Mouse (Mus musculus): ENCODE measurements around the gene Kcne2. TPM values are rescaled to one million over a fixed set of nuclear protein-coding genes. Genes with fewer than 3 reads are reported as not detected.

Kcne2 gene
- total and polyA plus RNA-seq, 2 experiments from 2014 or later = 0.58 to 2.0 TPM

DNA sequence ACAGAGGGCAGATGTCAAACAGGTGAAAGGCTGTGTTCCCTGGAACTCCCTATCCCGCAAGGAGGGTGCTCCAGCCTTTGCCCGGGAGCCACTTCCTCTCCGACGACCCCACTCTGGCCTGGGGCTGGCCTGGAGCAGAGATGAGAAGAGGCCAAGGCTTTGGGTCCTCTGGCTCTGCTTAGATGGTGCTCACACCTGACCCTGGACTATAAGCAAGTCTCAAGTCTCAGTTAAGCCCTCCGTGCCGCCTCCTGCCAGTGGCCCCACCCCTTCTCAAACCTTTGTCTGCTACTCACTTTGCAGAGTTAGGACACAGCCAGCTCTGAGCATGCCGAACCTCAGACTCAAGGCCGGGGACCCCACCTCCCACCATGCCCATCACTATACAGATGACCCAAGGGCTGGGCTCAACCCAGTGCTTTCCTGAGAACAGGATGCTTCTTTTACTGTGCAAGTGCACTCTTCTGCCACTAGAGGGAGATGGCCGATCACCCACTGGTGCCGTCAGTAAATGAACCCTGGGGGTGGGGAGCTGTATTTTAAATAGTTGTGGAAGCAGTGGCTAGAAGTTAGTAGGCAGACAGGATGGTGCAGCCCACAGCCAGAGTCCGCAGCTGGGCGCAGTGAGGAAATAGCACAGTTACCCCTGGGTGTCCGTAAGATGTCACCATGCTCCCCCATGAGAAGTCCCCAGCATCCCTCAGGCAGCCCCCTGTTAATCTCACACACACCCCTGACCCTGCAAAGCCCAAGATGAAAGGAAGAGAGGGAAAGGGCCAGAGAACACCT lies 22.0 kb downstream of the Kcne2 start:
- Histone ChIP-seq H3K27me3 (ENCODE audit: insufficient read depth, low read length) (no peaks in the 10 kb centered on the region), H3K9ac (replicated peaks; ENCODE audit: low read length, poor library complexity, severe bottlenecking) (no peak overlapping the region), H3K36me3 (ENCODE audit: insufficient read depth, low read length) (peaks cover 13% of the 10 kb centered on the region), H3K4me3 (ENCODE audit: low read depth, low read length) (no peak overlapping the region), H3K4me2 (ENCODE audit: low read depth, low read length, poor library complexity, severe bottlenecking) (no peak overlapping the region), H3K27ac (ENCODE audit: low read depth, low read length) (no peak overlapping the region), H3K9me3 (ENCODE audit: low read length) (no peaks in the 10 kb centered on the region), H3K4me1 (ENCODE audit: insufficient read depth, low read length) (no peaks in the 10 kb centered on the region)
- ATAC-seq (ENCODE audit: low FRiP score) (peak; percentile 56), DNase-seq (ENCODE audit: low spot score) (peak; percentile 82)
- 49% methylated on average over 13 of the region's 13 CpGs for WGBS
- TF ChIP-seq CTCF (IDR thresholded peaks at IDR 0.05) = peak; percentile 98

DNA sequence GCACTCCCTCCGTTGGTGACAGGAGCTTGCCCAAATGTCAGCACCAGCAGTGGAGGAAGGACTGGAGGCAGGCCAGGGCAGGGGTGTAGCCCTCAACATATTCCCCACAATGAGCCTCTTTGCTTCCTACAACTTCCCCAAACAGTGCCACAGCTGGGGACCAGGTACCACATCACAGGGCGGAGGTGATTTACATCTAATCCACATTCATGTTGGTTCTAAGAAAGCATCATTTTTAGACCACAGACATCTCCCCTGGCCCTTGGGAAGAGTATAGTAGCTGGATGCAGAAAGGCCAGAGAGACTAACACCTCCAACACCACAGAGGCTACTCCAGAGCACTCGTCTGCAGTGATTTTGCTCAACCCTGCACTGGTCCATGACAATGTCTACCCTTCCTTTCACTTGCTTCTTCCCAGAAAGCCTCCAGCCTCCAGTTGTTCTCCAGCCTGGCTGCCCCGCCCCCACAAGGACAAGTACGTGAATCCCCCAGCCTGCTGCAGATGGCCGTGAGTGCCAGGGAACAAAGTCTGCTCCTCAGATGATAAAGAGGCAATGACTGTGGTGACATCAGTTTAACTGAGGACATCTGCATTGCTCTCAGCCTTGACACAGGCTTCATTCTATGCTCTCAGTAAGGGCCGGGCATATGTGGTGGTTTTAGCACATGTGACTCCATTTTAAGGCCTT lies 24.0 kb downstream of the Kcne2 start:
- Histone ChIP-seq H3K27me3 (ENCODE audit: insufficient read depth, low read length) (no peaks in the 10 kb centered on the region), H3K4me3 (ENCODE audit: low read depth, low read length) (no peak overlapping the region), H3K9me3 (ENCODE audit: low read length) (no peaks in the 10 kb centered on the region), H3K36me3 (ENCODE audit: insufficient read depth, low read length) (peaks cover 6% of the 10 kb centered on the region), H3K27ac (ENCODE audit: low read depth, low read length) (no peak overlapping the region), H3K4me1 (ENCODE audit: insufficient read depth, low read length) (no peaks in the 10 kb centered on the region), H3K9ac (replicated peaks; ENCODE audit: low read length, poor library complexity, severe bottlenecking) (no peak overlapping the region), H3K4me2 (ENCODE audit: low read depth, low read length, poor library complexity, severe bottlenecking) (no peak overlapping the region)
- 77% methylated on average over 7 of the region's 7 CpGs for WGBS
- ATAC-seq (ENCODE audit: low FRiP score) = no peak
- TF ChIP-seq CTCF (IDR thresholded peaks at IDR 0.05) = no peak
- no peak for DNase-seq (ENCODE audit: low spot score)

DNA sequence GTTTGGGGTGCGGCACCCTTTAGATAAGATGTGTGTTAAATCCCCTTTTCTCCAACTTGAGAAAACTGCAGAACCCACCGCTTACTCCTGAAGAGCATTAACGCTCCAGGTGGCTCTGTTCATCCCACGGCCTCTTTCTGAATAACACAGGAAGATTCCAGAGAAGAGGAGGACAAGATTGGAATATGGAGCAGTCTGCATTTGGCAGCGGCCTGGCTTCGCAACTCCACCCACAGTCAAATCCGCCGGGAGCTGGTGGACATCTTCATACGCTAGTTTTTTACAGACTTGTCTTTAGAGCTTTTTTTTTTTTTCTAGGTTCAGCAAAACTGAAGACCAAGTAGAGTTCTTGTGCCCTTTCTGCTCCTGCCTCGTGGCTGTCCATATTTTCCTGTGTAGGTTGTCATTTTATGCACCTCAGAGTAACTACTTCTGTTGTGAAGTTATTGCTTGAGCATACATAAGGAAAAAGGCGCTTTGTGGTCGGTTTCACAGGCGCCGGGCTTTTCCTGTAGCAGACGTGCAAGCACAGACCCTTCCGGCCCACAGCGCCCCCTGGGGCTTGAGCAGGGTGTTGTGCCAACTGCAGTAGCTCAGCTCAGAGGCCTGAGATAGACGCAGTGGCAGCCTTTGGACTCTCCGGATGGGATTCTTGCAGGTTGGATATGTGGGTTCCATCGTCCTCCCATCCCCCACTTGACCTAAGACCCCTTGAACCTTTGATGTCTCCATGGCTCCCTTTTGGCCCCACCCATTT lies 27.3 kb downstream of the Kcne2 start:
- Histone ChIP-seq H3K27ac (ENCODE audit: low read depth, low read length) (no peak overlapping the region), H3K9me3 (ENCODE audit: low read length) (no peaks in the 10 kb centered on the region), H3K27me3 (ENCODE audit: insufficient read depth, low read length) (no peaks in the 10 kb centered on the region), H3K4me2 (ENCODE audit: low read depth, low read length, poor library complexity, severe bottlenecking) (no peak overlapping the region), H3K36me3 (ENCODE audit: insufficient read depth, low read length) (no peaks in the 10 kb centered on the region), H3K4me3 (ENCODE audit: low read depth, low read length) (no peak overlapping the region), H3K4me1 (ENCODE audit: insufficient read depth, low read length) (no peaks in the 10 kb centered on the region), H3K9ac (replicated peaks; ENCODE audit: low read length, poor library complexity, severe bottlenecking) (no peak overlapping the region)
- DNase-seq (ENCODE audit: low spot score) (no peak), ATAC-seq (ENCODE audit: low FRiP score) (no peak)
- peak; percentile 38; the same call in 1 of the 2 replicates for TF ChIP-seq CTCF (IDR thresholded peaks at IDR 0.05)
- 64% methylated on average over 20 of the region's 20 CpGs for WGBS

GRCm38 (mm10) chr16:92320361-92320760 lies 28.2 kb downstream of the Kcne2 start:
- no peaks in the 10 kb centered on the region for H3K4me1 ChIP-seq (ENCODE audit: insufficient read depth, low read length)
- H3K27me3 ChIP-seq (ENCODE audit: insufficient read depth, low read length) = no peaks in the 10 kb centered on the region
- H3K36me3 ChIP-seq (ENCODE audit: insufficient read depth, low read length) = no peaks in the 10 kb centered on the region
- no peaks in the 10 kb centered on the region for H3K9me3 ChIP-seq (ENCODE audit: low read length)
- H3K4me2 ChIP-seq (ENCODE audit: low read depth, low read length, poor library complexity, severe bottlenecking) = no peak overlapping the region
- no peak overlapping the region for H3K27ac ChIP-seq (ENCODE audit: low read depth, low read length)
- DNase-seq (ENCODE audit: low spot score) = no peak
- ATAC-seq (ENCODE audit: low FRiP score) = no peak
- WGBS = 82% methylated on average over 3 of the region's 3 CpGs
- no peak for TF ChIP-seq CTCF (IDR thresholded peaks at IDR 0.05)
- H3K9ac ChIP-seq (replicated peaks; ENCODE audit: low read length, poor library complexity, severe bottlenecking) = no peak overlapping the region
- no peak overlapping the region for H3K4me3 ChIP-seq (ENCODE audit: low read depth, low read length)

DNA sequence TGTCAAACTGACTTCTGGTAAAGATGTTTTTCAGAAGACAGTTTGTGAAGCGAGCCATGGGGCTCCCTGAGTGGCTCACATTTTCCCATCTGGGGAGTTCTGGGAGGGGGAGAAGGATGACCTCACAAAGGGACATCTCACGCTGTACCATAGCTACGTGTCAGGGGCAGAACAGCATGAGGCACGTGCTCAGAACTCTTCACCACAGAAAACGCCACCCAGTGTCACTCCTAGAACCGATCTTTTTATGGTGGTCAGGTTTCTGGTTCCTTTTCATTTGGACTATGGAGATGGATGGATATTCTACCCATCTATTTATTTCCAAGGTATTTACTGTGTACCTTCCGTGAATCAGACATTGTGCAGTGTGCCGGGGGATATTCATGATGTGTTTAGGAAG lies 29.2 kb downstream of the Kcne2 start, which contains the start of gene Fam243:
Gene Fam243, minus strand, starts transcription at position 101 of the 400 bp plus-strand sequence.
- no peak for TF ChIP-seq CTCF (IDR thresholded peaks at IDR 0.05)
- no peaks in the 10 kb centered on the region for H3K4me1 ChIP-seq (ENCODE audit: insufficient read depth, low read length)
- no peak within 1 kb of the TSS for H3K4me3 ChIP-seq (ENCODE audit: low read depth, low read length)
- ATAC-seq (ENCODE audit: low FRiP score) (no peak), DNase-seq (ENCODE audit: low spot score) (no peak)
- H3K4me2 ChIP-seq (ENCODE audit: low read depth, low read length, poor library complexity, severe bottlenecking) = no peak within 1 kb of the TSS
- H3K27me3 ChIP-seq (ENCODE audit: insufficient read depth, low read length) = no peaks in the 10 kb centered on the region
- no peak within 1 kb of the TSS for H3K27ac ChIP-seq (ENCODE audit: low read depth, low read length)
- no peak within 1 kb of the TSS for H3K9ac ChIP-seq (replicated peaks; ENCODE audit: low read length, poor library complexity, severe bottlenecking)
- no peaks in the 10 kb centered on the region for H3K36me3 ChIP-seq (ENCODE audit: insufficient read depth, low read length)
- WGBS = 94% methylated on average over 8 of the region's 8 CpGs
- no peaks in the 10 kb centered on the region for H3K9me3 ChIP-seq (ENCODE audit: low read length)
